In genomic region chr1:79739726-79740125, GRCm38 (mm10) we compare ENCODE assay signal across 16 mouse cellular contexts.
"Had no signal": no experiment of that assay in that cellular context is flagged by ENCODE, and none has a peak within 500 bp of the region (broad histone marks: within the 10 kb centered on the region; RNA-seq: fewer than 3 reads in every experiment).

No protein-coding gene starts in this region.

- H3K9me3 ChIP-seq: limb, embryonic 13.5 days; megakaryocyte, embryonic 14.5 days; midbrain, embryonic 15.5 days; neural tube, embryonic 13.5 days; stomach, embryonic 15.5 days had no signal

- H3K4me2 ChIP-seq: limb, embryonic 13.5 days; midbrain, embryonic 11.5 days; midbrain, embryonic 15.5 days; neural tube, embryonic 13.5 days; stomach, embryonic 15.5 days had no signal

- H3K9ac ChIP-seq: limb, embryonic 13.5 days; liver, embryonic 14.5 days; midbrain, embryonic 15.5 days; neural tube, embryonic 13.5 days; stomach, embryonic 15.5 days had no signal

- ATAC-seq: midbrain, embryonic 15.5 days had no signal

- H3K36me3 ChIP-seq: midbrain, embryonic 15.5 days; stomach, embryonic 15.5 days had no signal

- H3K4me1 ChIP-seq: limb, embryonic 13.5 days; midbrain, embryonic 15.5 days; stomach, embryonic 15.5 days had no signal

- DNase-seq: kidney, adult 8-10 months; kidney, postnatal 14 days; left cerebral cortex, postnatal 4 days; lung, adult 18-20 months; lung, postnatal 36 days; retina, postnatal 1 day; right cerebral cortex, postnatal 4 days; thymus, adult 2 months; thymus, postnatal 25 days had no signal

- H3K4me3 ChIP-seq: limb, embryonic 13.5 days; midbrain, embryonic 15.5 days; neural tube, embryonic 13.5 days; stomach, embryonic 15.5 days had no signal

- H3K27ac ChIP-seq: limb, embryonic 13.5 days; liver, embryonic 14.5 days; midbrain, embryonic 15.5 days; neural tube, embryonic 13.5 days; stomach, embryonic 15.5 days had no signal

- H3K27me3 ChIP-seq: limb, embryonic 13.5 days; megakaryocyte, embryonic 14.5 days; midbrain, embryonic 15.5 days; neural tube, embryonic 13.5 days; stomach, embryonic 15.5 days had no signal
